Mouse (Mus musculus) embryonic stem cell, embryonic (primary cell): ENCODE measurements around the gene Lrrc19.
"Not testable (repeated sequence)": the region's sequence is repeated elsewhere in the genome, so short reads cannot be mapped to it uniquely, and the experiment has no call there.

Source experiments
- CTCF ChIA-PET, 4 experiments: fragments of 300-600 bp in 2 of 4; fragments of 350-600 bp in 2 of 4; sonication (Branson Sonifier 250); formaldehyde crosslinking; loops; one replicate each; lab custom pipeline; 2022; ENCODE audit warnings: inconsistent platforms in 2 of 4; lab: Charles Lee
- POLR2A ChIA-PET, 4 experiments: fragments of 300-600 bp in 2 of 4; fragments of 350-600 bp in 2 of 4; sonication (Branson Sonifier 250); formaldehyde crosslinking; loops; one replicate each; lab custom pipeline; 2022; ENCODE audit warnings: antibody characterized with exemption in 4 of 4, inconsistent platforms in 1 of 4; lab: Charles Lee

Gene Lrrc19

GRCm38 (mm10) chr4:94649920-94650319, at the start of gene Lrrc19:
Lrrc19 (minus strand) TSS chr4:94650144.
- POLR2A ChIA-PET = no interaction called here
- CTCF ChIA-PET = no interaction called here

GRCm38 (mm10) chr4:94696368-94696767, 46.4 kb upstream of the Lrrc19 start:
- ChIA-PET CTCF (no interaction called here), POLR2A (no interaction called here)

DNA sequence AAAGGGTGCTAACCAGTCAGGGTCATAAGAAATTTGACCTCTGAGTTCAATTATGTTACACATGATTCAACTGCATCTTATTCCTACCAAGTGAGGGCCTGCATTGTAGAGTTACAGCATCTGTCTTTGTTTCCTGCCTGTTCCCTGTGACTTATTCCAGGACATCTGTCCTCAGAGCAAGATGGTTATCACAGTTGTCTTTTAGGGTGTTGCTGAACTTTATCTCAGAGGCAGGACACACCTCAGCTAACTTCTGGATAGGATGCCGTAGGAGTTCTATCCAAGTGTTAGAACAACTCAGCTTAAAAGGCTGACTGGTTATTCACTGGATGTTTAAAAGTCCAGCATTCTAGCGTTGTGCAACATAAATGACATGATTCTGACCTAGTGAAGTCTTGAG, 42.2 kb upstream of the Lrrc19 start:
- CTCF ChIA-PET = no interaction called here
- POLR2A ChIA-PET = no interaction called here

DNA sequence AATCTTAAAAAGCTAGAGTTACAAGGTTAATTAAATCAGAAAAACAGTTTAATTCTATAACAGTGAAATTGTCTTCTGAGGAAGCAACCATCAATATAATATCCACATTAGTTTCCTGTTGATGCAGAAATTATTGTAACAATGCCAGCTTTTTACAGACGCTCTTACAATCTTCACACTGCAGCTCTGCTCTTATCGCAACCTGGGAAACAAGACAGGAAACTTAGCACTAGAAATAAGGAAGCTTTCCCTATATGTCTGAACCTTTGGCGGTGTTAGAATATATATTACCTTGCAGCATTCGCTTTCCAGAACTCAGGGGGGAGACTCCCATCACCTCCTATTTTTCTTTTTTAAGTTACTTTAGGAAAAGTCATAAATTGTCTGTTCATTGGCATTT, 41.1 kb upstream of the Lrrc19 start:
- ChIA-PET POLR2A (interaction anchor here in 1 of 4 experiments (0.6 kb wide), 1 partner anchor 59 kb away, joined by 4 read pairs; no protein-coding TSS in a partner anchor), CTCF (no interaction called here)

GRCm38 (mm10) chr4:94689804-94690203, 39.9 kb upstream of the Lrrc19 start:
- POLR2A ChIA-PET = not testable (repeated sequence)

GRCm38 (mm10) chr4:94683305-94683704, 33.4 kb upstream of the Lrrc19 start:
- POLR2A ChIA-PET = no interaction called here
- CTCF ChIA-PET = no interaction called here

More at GRCm38 (mm10) chr4:94689804-94690203, 39.9 kb upstream of the Lrrc19 start:
- CTCF ChIA-PET = not testable (repeated sequence)

DNA sequence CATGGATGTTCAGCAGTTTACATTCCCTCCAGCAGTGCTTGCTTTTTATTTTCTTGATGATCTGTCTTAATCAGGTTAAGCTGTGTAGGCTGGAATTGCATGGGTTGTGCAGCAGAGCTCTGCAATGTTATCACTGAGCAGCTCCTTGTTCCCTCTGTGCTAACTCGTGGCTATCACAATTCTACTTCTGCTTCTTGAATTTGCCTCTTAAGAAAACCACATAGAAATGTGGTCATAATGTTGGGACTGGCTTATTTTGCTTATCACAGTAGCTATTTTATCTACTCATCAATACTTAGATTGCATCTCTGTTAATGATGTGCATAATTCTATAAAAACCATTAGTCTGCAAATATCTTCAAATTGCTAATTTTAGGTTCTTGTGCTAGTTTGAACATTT, 32.1 kb upstream of the Lrrc19 start:
- POLR2A ChIA-PET = no interaction called here
- CTCF ChIA-PET = interaction anchor here in 1 of 4 experiments (0.5 kb wide), 1 partner anchor 368 kb away, joined by 3 read pairs; no protein-coding TSS in a partner anchor

- CTCF ChIA-PET = no interaction called here
- POLR2A ChIA-PET = no interaction called here
Measured at GRCm38 (mm10) chr4:94681181-94681580, 31.2 kb upstream of the Lrrc19 start.

DNA sequence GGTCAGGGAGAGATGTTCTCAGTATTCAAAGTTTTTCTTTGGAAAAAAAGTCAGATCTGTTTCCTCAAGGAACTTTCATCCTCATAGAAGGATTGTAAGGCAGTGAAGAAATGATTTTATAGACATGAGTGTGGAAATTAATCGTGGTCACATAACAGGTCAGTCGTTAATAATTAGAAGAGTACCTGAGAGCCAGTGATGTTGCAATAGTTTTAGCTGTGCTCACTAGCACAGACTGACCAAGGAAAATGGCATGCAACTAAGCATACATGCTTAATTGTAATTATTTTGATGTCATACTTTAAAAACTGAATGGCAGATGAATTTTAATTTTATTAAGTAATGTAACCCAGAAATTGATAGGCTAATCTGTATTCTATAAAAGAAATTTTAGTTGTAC, 30.7 kb upstream of the Lrrc19 start:
- CTCF ChIA-PET = no interaction called here
- POLR2A ChIA-PET = no interaction called here

- CTCF ChIA-PET = interaction anchor here in 2 of 4 experiments (0.6 to 1.1 kb wide), 2 partner anchors 18 to 231 kb away, joined by 4 to 7 read pairs; no protein-coding TSS in a partner anchor
- POLR2A ChIA-PET = interaction anchor here in 1 of 4 experiments (0.8 to 1.4 kb wide), 2 partner anchors 24 to 113 kb away, joined by 3 read pairs; partner anchors contain the start of genes Caap1 and Gm10306
Measured at GRCm38 (mm10) chr4:94669718-94670117, 19.8 kb upstream of the Lrrc19 start.

GRCm38 (mm10) chr4:94650426-94651175, 657 bp upstream of the Lrrc19 start:
- POLR2A ChIA-PET = interaction anchor here in 1 of 4 experiments (0.7 kb wide), 2 partner anchors 557 to 1097 kb away, joined by 3 to 5 read pairs; no protein-coding TSS in a partner anchor
- CTCF ChIA-PET = interaction anchor here in 1 of 4 experiments (0.7 kb wide), 1 partner anchor 1273 kb away, joined by 3 read pairs; no protein-coding TSS in a partner anchor

DNA sequence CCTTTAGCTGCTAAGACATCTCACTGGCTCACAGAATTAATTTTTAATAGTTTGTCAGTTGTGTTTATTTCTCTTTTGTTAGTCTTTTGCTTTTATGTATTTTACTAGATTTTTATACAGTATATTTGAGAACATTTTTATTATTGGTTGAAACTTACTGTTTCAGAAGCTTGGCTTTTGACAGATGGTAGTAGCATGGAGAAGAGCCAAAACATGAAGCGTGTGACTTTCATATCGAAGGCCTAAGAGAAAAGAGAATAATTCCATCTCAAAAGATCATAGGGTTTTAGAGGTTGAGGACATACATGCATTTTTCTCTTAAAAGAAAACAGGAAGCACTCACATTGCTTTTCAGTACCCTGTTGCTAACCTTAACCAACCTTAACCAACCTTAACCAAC, 6.8 kb downstream of the Lrrc19 start:
- ChIA-PET POLR2A (no interaction called here), CTCF (no interaction called here)

DNA sequence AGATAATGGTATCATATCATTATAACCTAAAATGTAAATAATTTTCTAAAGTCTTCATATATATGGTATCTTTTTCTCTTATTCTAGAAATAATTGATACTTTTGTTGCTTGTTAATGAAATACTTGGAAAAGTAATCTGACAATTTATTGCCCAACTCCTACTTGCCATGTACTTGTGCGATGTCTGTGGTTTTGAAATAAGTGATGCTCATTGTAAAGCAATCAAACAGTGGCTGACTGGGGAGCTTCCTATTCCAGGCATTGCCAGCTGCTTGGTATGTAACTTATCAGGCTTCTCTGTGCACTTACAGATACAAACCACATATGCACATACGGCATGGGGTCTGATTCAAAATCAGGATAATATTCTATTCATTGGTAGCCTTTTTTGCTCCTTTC, 29.9 kb downstream of the Lrrc19 start:
- ChIA-PET POLR2A (no interaction called here), CTCF (no interaction called here)

GRCm38 (mm10) chr4:94614627-94615006, 35.3 kb downstream of the Lrrc19 start:
- CTCF ChIA-PET = interaction anchor here in 1 of 4 experiments (0.6 kb wide), 1 partner anchor 13 kb away, joined by 4 read pairs; no protein-coding TSS in a partner anchor
- POLR2A ChIA-PET = interaction anchor here in 2 of 4 experiments (0.9 to 2.0 kb wide), 5 partner anchors 8 to 14 kb away, joined by 3 to 14 read pairs (median 7); partner anchors contain the start of gene Plaa (in 1 of the 2)

- ChIA-PET POLR2A (interaction anchor here in 3 of 4 experiments (0.5 to 2.0 kb wide), 10 partner anchors 9 to 1178 kb away, joined by 3 to 14 read pairs (median 6); partner anchors contain the start of gene Plaa (in 2 of the 3)), CTCF (interaction anchor here in 2 of 4 experiments (0.6 kb wide), 2 partner anchors 13 to 18 kb away, joined by 4 to 12 read pairs; no protein-coding TSS in a partner anchor)
Measured at GRCm38 (mm10) chr4:94613972-94614626, 35.8 kb downstream of the Lrrc19 start, which contains the start of gene Ift74. Ift74 (plus strand) TSS chr4:94614491.

DNA sequence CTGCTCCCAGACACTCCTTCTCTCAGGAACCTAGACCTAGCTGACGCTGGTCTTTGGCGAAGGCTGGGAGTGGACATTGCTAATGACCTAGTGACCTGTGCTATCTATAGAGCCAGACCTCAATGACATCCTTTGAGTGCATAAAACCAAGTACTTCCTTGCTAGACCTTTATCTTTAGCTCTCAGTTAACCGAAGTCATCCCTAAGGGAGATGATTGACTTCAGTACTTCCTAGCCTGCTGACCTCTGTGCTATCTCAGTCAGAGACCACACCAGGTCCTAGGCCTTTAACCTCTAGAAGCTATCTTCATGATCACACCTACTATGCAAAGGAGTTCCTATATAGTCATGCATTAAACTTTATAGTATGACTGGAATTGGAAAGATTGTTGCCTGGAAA, 39.6 kb downstream of the Lrrc19 start:
- ChIA-PET POLR2A (interaction anchor here in 3 of 4 experiments (1.0 to 1.5 kb wide), 4 partner anchors 9 to 54 kb away, joined by 3 to 8 read pairs (median 6); partner anchors contain the start of genes Caap1 (in 1 of the 3) and Gm10306 (in 1 of the 3)), CTCF (interaction anchor here in 1 of 4 experiments (1.9 kb wide), 1 partner anchor 9 kb away, joined by 7 read pairs; no protein-coding TSS in a partner anchor)

DNA sequence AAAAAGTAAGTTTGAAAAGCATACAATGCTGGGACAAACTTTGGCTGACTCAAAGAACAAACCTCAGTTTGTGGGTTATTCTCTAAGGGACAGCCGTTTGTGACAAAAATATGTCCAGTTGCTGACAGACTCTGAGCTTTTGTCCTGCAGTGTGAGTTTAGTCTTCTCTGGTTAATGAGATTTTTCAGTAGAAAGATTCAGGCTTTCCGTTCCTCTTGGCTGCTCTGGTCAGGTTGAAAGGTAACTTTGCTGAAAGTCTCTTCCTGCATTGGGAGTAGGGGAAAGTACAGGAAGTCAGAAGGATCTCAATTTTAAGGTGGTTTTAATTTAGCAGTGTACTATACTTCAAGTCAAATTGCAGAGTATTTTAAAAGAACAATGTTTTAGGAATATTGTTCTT, 44.4 kb downstream of the Lrrc19 start:
- CTCF ChIA-PET = no interaction called here

GRCm38 (mm10) chr4:94604452-94605019, 45.4 kb downstream of the Lrrc19 start:
- POLR2A ChIA-PET = interaction anchor here in 3 of 4 experiments (0.9 to 1.2 kb wide), 5 partner anchors 9 to 48 kb away, joined by 3 to 7 read pairs (median 4); partner anchors contain the start of genes Caap1 (in 1 of the 3), Gm10306 (in 1 of the 3) and Ift74 (in 1 of the 3)
- CTCF ChIA-PET = no interaction called here

More for the DNA sequence above, 44.4 kb downstream of the Lrrc19 start:
- POLR2A ChIA-PET = interaction anchor here in 1 of 4 experiments (1.3 kb wide), 1 partner anchor 45 kb away, joined by 4 read pairs; no protein-coding TSS in a partner anchor
